Comparison of ENCODE assay signal across 18 mouse cellular contexts in genomic region chr10:23089271-23089670, GRCm38 (mm10).
"Had no signal": no experiment of that assay in that cellular context is flagged by ENCODE, and none has a peak within 500 bp of the region (broad histone marks: within the 10 kb centered on the region; RNA-seq: fewer than 3 reads in every experiment).

No protein-coding gene starts in this region.

- H3K4me1 ChIP-seq: liver, embryonic 12.5 days; liver, embryonic 15.5 days; midbrain, embryonic 12.5 days; midbrain, embryonic 15.5 days had no signal

- H3K27ac ChIP-seq: kidney, embryonic 15.5 days; limb, embryonic 10.5 days; limb, embryonic 13.5 days; liver, embryonic 12.5 days; liver, embryonic 15.5 days; lung, embryonic 15.5 days; macrophage; midbrain, embryonic 12.5 days; midbrain, embryonic 15.5 days; stomach, postnatal 0 days had no signal

- H3K4me2 ChIP-seq: kidney, embryonic 15.5 days; limb, embryonic 13.5 days; liver, embryonic 12.5 days; liver, embryonic 15.5 days; lung, embryonic 15.5 days; midbrain, embryonic 12.5 days; midbrain, embryonic 15.5 days had no signal

- H3K36me3 ChIP-seq: kidney, embryonic 15.5 days; limb, embryonic 10.5 days; limb, embryonic 13.5 days; liver, embryonic 12.5 days; liver, embryonic 15.5 days; lung, embryonic 15.5 days; midbrain, embryonic 12.5 days; midbrain, embryonic 15.5 days had no signal

- H3K4me3 ChIP-seq: kidney, embryonic 15.5 days; limb, embryonic 10.5 days; limb, embryonic 13.5 days; liver, embryonic 12.5 days; liver, embryonic 15.5 days; lung, embryonic 15.5 days; midbrain, embryonic 12.5 days; midbrain, embryonic 15.5 days had no signal

- H3K9me3 ChIP-seq: kidney, embryonic 15.5 days; limb, embryonic 10.5 days; limb, embryonic 13.5 days; liver, embryonic 12.5 days; liver, embryonic 15.5 days; lung, embryonic 15.5 days; midbrain, embryonic 12.5 days; midbrain, embryonic 15.5 days had no signal

- DNase-seq: kidney, adult 8-10 months; kidney, postnatal 10 days; kidney, postnatal 4 days; layer of hippocampus, adult 9-11 months; liver; lung, adult 18-20 months; lung, postnatal 14 days; thymus, postnatal 25 days had no signal

- H3K27me3 ChIP-seq: kidney, embryonic 15.5 days; limb, embryonic 13.5 days; liver, embryonic 12.5 days; liver, embryonic 15.5 days; lung, embryonic 15.5 days; midbrain, embryonic 12.5 days; midbrain, embryonic 15.5 days had no signal
